Mouse (Mus musculus) heart, postnatal 0 days (tissue): ENCODE results near the gene Arid1a.

Experiments
- CTCF ChIP-seq: IDR thresholded peaks from 2 replicates; pipeline ENCODE4 v1.5.1; 2016; ENCODE audit warnings: antibody characterized with exemption, control low read depth, low read depth
- EP300 ChIP-seq: IDR thresholded peaks from 2 replicates; pipeline ENCODE4 v1.6.1; 2016; ENCODE audit warnings: antibody characterized with exemption, low read depth

DNA sequence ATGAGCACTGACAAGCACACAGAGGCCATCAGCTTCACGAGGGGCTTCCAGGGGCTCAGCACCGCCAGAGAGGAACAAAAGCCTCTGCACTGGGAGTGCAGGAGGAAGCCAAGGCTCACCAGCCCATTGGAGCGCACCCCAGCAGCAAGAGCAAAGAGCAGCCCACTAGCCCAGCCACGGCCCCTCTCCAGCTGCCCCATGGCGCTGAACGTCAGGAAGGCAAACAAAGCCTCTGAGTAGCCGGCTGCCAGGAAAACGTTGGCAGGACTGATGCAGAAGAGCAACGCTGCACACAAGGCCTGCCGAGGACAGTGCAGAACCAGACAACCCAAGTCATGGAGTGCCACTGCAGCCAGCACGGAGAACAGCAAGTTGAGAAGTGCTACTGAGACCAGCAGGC is 91.5 kb downstream of the Arid1a start:
- TF ChIP-seq CTCF (no peak), EP300 (no peak)
